ENCODE assay signal across 18 mouse cellular contexts in the genomic region with DNA sequence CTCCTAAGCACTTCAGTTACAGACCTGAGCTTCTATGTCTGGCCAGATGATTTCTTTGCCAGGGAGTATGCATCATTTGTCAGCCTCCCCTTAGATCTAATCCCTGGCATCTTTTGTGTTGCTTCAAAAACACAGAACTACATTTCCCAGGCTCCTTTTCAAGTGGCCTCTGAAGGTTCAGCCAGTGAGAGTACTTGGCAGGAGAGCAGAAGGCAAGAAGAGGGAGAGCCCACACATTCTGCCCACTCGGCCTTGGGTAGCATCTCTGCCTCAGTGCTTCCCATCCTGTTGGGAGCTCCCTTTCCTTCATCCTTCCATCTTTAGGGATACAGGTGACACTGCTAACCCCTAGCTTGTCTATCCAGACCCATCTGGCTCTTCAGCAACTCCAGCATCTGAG.
A peak's percentile ranks its signal among the peaks of the same experiment; 100 is the strongest.
DNase-seq lines count a peak whose midpoint lies in the region; ATAC-seq and TF ChIP-seq lines count a peak whose summit lies in the region.
"Had no signal": no experiment of that assay in that cellular context is flagged by ENCODE, and none has a peak within 500 bp of the region (broad histone marks: within the 10 kb centered on the region; RNA-seq: fewer than 3 reads in every experiment).

No protein-coding gene starts in this region.

- H3K4me3 ChIP-seq in lung, embryonic 14.5 days (ENCODE audit: low read depth, low read length) = no peak overlapping the region
- no peak overlapping the region for H3K4me3 ChIP-seq in lung, adult 2 months (replicated peaks; ENCODE audit: extremely low read depth, low read depth, low read length)
- H3K4me3 ChIP-seq: embryonic facial prominence, embryonic 10.5 days; forebrain, embryonic 15.5 days; heart, embryonic 13.5 days had no signal

- no peaks in the 10 kb centered on the region for H3K9me3 ChIP-seq in lung, embryonic 14.5 days (ENCODE audit: low read depth, low read length)
- H3K9me3 ChIP-seq: embryonic facial prominence, embryonic 10.5 days; forebrain, embryonic 15.5 days; heart, embryonic 13.5 days had no signal

- H3K36me3 ChIP-seq in lung, embryonic 14.5 days (ENCODE audit: insufficient read depth) = no peaks in the 10 kb centered on the region
- H3K36me3 ChIP-seq: embryonic facial prominence, embryonic 10.5 days; forebrain, embryonic 15.5 days; heart, embryonic 13.5 days had no signal

- peak; percentile 87 for ATAC-seq in frontal cortex, adult (ENCODE audit: low TSS enrichment)
- no peak for ATAC-seq in lung, embryonic 14.5 days (ENCODE audit: insufficient read depth)
- ATAC-seq: forebrain, embryonic 15.5 days; inflammation-experienced regulatory T-cells, adult 6 months; intestine, postnatal 0 days had no signal

- H3K27ac ChIP-seq in lung, embryonic 14.5 days (ENCODE audit: low read depth) = no peak overlapping the region
- H3K27ac ChIP-seq: embryonic facial prominence, embryonic 10.5 days; forebrain, embryonic 15.5 days; heart, embryonic 13.5 days had no signal

- H3K27me3 ChIP-seq in lung, embryonic 14.5 days (ENCODE audit: insufficient read depth, low read length) = no peaks in the 10 kb centered on the region
- H3K27me3 ChIP-seq: forebrain, embryonic 15.5 days had no signal

- no peak for TF ChIP-seq CTCF in lung, embryonic 14.5 days (IDR thresholded peaks at IDR 0.05; ENCODE audit: low read depth)
- no peak for TF ChIP-seq CTCF in lung, adult 2 months (IDR thresholded peaks at IDR 0.05; ENCODE audit: insufficient read depth, low read length)

- 37% methylated on average over 1 of the region's 1 CpGs for WGBS in lung, embryonic 14.5 days
- 46% methylated on average over 1 of the region's 1 CpGs for WGBS in lung, adult 2 months

- TF ChIP-seq POLR2A in lung, adult 2 months (IDR thresholded peaks at IDR 0.05; ENCODE audit: borderline replicate concordance, extremely low read depth, low read depth, low read length) = no peak

- H3K4me1 ChIP-seq in lung, embryonic 14.5 days (ENCODE audit: insufficient read depth) = 0 out of 2 replicates have a peak, but pooled peaks cover 8% of the 10 kb centered on the region
- H3K4me1 ChIP-seq in lung, adult 2 months (ENCODE audit: control insufficient read depth, insufficient read depth, low read length) = no peaks in the 10 kb centered on the region
- H3K4me1 ChIP-seq: forebrain, embryonic 15.5 days had no signal

- DNase-seq in frontal cortex, postnatal 10 days (ENCODE audit: low spot score in 2 of 2) = no peak
- peak; percentile 26 for DNase-seq in lung, embryonic 14.5 days
- DNase-seq in lung, adult 2 months = no peak
- DNase-seq in right cerebral cortex, adult 18-20 months = peak; percentile 15
- DNase-seq in right cerebral cortex, postnatal 14 days = no peak
- no peak for DNase-seq in gastrocnemius, postnatal 10 days
- no peak for DNase-seq in heart, postnatal 10 days
- DNase-seq: adrenal gland, postnatal 10 days; cerebellum, adult 2 months; cerebellum, postnatal 10 days; gastrocnemius, postnatal 36 days; heart, postnatal 4 days had no signal

- H3K4me2 ChIP-seq in lung, embryonic 14.5 days = no peak overlapping the region
- H3K4me2 ChIP-seq: forebrain, embryonic 15.5 days; heart, embryonic 13.5 days had no signal

- intact Hi-C loops in heart, postnatal 10 days (cut with DNase I) = no loop called here

- no peak overlapping the region for H3K9ac ChIP-seq in lung, embryonic 14.5 days
- H3K9ac ChIP-seq: forebrain, embryonic 15.5 days; heart, embryonic 13.5 days had no signal

Comparison
In these comparisons a context has a peak if more than half of its experiments do, and no peak if none do; other contexts are left out.
1. DNase-seq: peak in lung, embryonic 14.5 days (single experiment) and right cerebral cortex, adult 18-20 months (single experiment); none in frontal cortex, postnatal 10 days (0 of 2), lung, adult 2 months (single experiment), right cerebral cortex, postnatal 14 days (single experiment), gastrocnemius, postnatal 10 days (single experiment) and heart, postnatal 10 days (0 of 2).